Mouse (Mus musculus): ENCODE data around the gene Ina.
A peak's percentile ranks its signal among the peaks of the same experiment; 100 is the strongest.
"Not testable (repeated sequence)": the region's sequence is repeated elsewhere in the genome, so short reads cannot be mapped to it uniquely, and the experiment has no call there.

The Ina gene

GRCm38 (mm10) chr19:47014447-47015381 is at the start of gene Ina, which contains the start of gene Nt5c2:
Gene Ina, plus strand, starts transcription at chr19:47014698.
Gene Nt5c2, minus strand, starts transcription at chr19:47015153.
- DNase-seq (ENCODE audit: low spot score in 2 of 2) = peak; percentile 67 to 82

DNA sequence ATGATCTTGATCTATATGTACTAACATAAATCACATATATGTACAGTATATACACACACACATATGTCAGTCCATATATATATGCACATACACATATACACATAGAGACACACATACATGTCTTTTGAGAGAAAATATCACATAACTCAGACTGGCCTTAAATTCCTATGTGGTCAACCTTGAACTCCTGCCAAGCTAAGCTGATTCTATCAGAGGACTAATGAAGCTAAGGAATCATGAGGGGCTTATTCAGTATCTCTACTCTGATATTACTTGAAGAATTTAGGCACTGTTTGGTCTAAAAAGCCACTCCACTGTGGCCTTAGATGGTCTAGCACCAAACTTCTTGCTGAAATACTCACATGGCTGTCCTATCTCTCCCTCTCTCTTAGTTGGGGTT is 49.0 kb upstream of the Ina start:
- no peak for DNase-seq (ENCODE audit: low spot score in 2 of 2)

GRCm38 (mm10) chr19:46966330-46966729 is 48.2 kb upstream of the Ina start:
- no peak for DNase-seq (ENCODE audit: low spot score in 2 of 2)

- DNase-seq (ENCODE audit: low spot score in 2 of 2) = no peak
Observed at GRCm38 (mm10) chr19:46967861-46968260, 46.6 kb upstream of the Ina start.

GRCm38 (mm10) chr19:46968833-46969232 is 45.7 kb upstream of the Ina start:
- DNase-seq (ENCODE audit: low spot score in 2 of 2) = no peak

DNA sequence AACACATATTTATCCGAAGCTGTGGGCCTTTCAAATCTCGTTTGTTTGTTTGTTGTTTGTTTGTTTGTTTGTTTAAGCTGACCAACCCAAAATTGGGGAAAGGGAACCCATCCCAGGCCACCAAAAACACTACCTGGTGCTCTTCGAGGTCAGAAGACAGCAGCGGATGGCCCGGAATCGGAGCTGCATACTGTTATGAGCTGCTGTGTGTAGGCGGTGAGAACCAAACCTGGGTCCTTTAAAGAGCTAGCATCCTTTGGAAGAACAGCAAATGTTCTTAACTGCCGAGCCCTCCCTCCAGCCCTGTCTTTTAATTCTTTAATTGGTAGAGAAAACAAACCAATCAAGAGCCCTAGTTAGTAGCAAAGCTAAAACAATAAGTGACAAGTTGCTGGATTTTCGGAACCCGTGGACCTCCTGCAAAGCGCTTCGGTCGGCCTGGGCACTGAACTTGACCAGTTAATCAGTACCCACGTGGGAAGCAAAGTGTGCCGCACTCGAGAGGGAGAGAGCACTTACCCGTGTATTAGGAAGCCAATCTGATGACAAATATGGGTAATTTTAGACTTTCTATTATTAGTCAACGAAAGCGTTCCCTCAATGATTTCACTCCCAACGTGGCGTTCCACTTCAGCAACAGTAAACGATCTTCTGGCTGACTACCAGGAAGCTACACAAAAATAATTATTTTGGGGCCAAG is 45.1 kb upstream of the Ina start:
- DNase-seq (ENCODE audit: low spot score in 2 of 2) = peak in 1 of 2 experiments; percentile 40

DNA sequence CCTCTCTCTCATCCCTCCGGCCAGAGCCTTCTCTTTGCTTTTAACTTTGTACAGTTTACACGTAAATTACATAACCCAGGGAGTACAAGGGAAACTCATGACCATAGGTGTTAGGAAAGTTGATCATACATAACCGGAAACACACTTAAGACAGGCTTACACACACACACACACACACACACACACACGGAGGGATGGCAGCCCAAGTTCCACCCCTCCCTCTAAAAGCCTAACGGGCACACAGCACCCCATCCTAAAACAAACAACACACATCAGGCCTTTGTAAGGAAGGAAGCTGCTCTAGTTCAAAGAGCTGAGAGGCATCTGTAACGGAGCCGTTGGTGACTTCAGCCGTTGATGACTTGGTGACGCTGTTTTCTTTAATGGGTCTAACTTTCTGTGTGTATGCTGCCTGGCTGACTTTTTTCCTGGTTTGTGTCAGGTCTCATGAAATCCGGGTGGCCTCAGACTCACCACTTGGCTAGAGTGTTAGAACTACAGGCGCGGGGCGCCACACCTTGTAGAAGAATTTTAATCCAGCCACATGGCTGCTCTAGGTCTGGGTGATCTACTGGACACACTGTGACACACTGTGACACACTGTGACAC is 44.3 kb upstream of the Ina start:
- DNase-seq (ENCODE audit: low spot score in 2 of 2) = peak in 1 of 2 experiments; percentile 28

DNA sequence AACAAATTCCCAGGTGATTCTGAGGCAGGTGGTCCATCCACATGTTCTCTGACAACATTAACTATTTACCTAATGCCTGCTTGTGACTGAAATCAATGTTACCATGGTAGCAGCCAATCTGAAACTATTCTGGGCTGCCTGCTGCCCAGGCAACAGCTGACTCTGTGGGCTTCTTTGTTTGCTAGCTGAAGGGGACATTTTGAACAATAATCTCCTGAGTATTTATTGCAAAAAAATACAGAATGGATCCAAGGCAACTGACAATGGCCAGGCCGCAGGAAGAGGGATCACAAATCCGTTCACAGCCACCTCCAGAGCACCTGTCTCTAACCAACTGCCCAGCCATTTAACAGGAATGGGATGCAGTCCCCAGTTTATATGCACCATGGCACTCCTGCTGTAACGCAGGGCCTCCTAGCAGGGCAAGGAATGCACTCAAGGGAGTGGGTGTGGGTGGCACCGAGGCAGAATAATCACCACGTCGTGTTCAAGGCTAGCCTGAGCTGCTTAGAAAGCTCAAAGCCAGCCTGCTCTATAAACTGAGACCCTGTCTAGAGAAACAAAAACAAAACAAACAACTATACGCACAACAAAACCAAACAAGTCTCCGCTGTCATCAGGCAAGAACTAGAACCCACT is 43.3 kb upstream of the Ina start:
- peak; percentile 31 to 32 for DNase-seq (ENCODE audit: low spot score in 2 of 2)

DNA sequence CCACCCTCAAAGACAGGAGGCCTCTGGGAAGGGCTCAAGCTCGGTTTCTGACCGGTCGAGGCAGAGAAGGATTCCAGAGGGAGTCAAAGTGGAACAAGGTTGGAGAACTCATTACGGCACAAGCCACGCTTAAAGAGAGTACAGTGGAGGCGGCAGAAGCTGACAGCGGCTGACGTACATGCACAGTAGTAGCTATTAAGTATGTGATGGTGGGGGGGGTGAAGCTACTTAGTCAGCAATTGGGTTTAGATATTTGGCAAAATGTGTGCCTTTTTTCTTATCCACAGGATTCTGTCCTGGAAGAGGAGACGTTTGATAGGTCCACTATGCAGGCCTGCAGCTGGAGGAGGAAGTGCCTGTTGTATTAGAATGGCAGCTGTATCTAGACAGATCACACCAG is 42.8 kb upstream of the Ina start:
- DNase-seq (ENCODE audit: low spot score in 2 of 2) = no peak

GRCm38 (mm10) chr19:46972159-46972558 is 42.3 kb upstream of the Ina start:
- DNase-seq (ENCODE audit: low spot score in 2 of 2) = no peak

GRCm38 (mm10) chr19:46975565-46975964 is 38.9 kb upstream of the Ina start:
- DNase-seq (ENCODE audit: low spot score in 2 of 2) = no peak

- DNase-seq (ENCODE audit: low spot score in 2 of 2) = no peak
Observed at GRCm38 (mm10) chr19:46975997-46976396, 38.5 kb upstream of the Ina start.

- no peak for DNase-seq (ENCODE audit: low spot score in 2 of 2)
Observed at GRCm38 (mm10) chr19:46976743-46977142, 37.8 kb upstream of the Ina start.

DNA sequence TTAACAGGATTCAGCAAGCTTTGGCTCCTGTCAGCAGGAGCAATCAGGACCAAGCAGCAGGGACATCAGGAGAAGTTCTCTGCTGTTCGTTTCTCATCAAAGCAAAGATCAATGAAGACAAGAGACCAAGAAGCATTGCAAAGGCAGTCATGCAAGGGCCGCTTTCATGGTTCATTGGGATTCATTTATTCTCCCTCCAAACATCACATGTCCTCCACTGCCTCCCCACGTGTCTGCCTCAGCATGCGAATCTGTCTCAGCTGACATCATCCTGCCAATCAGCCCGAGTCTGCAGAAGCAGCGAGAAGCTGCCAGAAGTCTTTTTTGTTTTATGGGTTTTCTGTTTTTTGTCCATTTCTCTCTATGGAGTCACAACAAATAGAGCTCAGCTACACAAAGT is 37.0 kb upstream of the Ina start:
- no peak for DNase-seq (ENCODE audit: low spot score in 2 of 2)

DNA sequence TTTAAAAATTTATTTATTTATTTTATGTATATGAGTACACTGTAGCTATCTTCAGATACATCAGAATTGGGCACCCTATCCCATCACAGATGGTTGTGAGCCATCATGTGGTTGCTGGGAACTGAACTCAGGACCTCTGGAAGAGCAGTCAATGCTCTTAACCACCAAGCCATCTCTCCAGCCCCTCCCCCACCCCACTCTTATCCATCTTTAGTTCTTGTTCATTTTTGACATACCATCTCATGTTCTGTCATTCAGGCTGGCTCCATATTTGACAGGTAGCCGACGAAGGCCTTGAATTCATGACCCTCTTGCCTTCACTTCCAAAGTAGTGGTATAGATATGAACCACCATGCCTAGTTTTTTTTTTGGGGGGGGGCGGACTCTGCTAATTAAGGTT is 36.4 kb upstream of the Ina start:
- not testable (repeated sequence) for DNase-seq (ENCODE audit: low spot score in 2 of 2)

GRCm38 (mm10) chr19:46978920-46979780 is 35.3 kb upstream of the Ina start:
- no peak for DNase-seq (ENCODE audit: low spot score in 2 of 2)

DNA sequence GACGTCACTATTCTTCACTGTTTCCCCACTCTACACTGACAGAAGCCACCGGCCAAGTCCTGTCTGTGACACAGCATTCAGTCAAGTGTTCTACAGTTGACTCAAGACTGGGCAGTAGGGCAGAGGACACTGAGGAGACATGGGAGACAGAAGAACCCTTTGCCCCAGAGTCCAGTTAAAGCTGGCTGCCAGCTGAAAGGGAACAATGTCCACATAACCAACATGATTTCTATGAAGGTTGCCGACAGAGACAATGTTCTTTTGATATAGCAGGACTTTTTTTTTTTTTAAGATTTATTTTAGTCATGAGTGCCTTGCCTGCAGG is 34.8 kb upstream of the Ina start:
- no peak for DNase-seq (ENCODE audit: low spot score in 2 of 2)

GRCm38 (mm10) chr19:46981462-46981861 is 33.0 kb upstream of the Ina start:
- no peak for DNase-seq (ENCODE audit: low spot score in 2 of 2)

- no peak for DNase-seq (ENCODE audit: low spot score in 2 of 2)
Observed at GRCm38 (mm10) chr19:46983352-46983965, 31.0 kb upstream of the Ina start.

DNA sequence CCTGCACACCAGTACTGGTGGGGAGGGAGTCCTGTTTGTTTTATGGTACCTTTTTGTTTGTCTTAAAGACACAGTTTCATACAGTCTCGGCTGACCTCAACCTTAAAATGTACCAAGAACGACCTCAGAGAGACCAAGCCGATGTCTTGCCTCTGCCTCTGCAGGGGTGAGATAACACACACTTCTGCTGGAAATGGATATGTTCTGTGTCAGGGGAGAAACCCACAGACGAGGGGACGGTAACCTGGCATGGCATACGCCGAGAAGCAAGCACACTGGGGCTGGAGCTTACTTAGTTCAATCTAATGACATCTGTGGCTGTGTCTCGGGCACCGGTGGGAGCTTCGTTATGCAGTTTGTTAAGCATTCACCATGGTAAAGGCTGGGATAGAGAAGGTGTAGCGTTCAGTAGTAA is 30.5 kb upstream of the Ina start:
- DNase-seq (ENCODE audit: low spot score in 2 of 2) = no peak
